Mouse (Mus musculus): ENCODE data around the gene Sema4b.
A peak's percentile ranks its signal among the peaks of the same experiment; 100 is the strongest.

The Sema4b gene

GRCm38 (mm10) chr7:80186531-80187296, at the start of gene Sema4b:
Sema4b (plus strand) TSS chr7:80186841.
- DNase-seq: peak; percentile 91 to 94

GRCm38 (mm10) chr7:80138375-80138774, 48.3 kb upstream of the Sema4b start:
- DNase-seq: no peak

DNA sequence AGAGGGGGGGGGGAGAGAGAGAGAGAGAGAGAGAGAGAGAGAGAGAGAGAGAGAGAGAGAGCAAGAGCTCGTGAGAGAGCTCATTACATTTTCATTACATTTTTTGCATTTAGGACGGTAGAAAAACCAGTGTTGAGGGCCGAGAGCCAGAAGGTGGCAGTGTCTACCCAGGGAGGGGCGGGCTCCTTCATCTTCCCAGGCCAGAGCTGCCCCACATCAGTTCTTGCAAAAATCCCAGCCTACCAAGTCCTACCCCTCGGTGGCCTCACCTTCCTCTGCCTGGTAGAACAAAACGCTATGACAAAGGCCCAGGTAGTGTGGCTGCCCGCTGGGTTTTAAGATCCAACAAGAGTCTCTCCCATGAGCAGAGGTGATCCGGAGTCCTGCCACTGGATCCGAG, 45.8 kb upstream of the Sema4b start:
- peak; percentile 85 to 87 for DNase-seq

DNA sequence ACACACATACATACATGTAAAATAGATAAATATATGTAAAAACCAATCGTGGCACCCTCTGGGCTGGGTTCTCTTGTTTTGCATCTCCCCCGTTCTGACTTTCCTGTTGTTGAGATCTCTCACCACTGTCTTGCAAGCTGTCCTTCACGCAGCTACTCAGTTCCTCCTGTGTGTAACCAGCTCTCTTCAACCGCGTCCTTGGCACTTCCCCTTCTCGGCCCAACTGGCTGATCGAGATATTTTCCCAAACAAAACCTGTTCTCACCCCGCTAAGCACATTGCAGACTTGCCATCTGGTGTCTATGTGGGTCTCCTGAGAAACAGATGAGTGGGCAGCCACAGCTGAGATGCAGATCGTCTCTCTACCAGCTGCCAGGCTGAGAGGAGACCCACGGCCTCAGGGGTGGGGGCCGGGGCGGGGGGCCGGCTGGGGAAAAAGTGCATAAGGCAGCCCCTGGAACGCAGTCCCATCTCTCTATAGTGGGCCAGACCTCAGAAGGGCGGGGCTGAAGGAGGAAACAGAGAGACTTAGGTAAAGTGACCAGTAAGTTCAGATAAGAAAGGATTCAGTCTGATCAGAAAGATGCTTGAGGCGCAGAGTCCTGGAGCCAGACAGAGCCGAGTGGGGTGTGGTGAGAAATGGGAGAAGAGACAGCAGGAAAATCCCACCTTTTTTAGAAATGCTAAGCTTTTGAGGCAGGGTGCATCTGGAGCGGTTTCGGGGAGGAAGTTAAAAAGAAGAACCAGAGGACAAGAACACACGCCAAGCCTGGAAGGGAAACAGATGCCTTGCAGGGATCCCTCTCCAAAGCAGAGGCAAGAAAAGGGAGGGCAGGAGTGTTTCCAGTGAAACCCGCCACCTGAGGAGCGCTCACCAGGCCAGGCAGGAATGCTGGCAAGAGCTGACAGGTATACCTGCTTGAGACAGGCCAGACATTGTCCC, 43.0 kb upstream of the Sema4b start:
- peak in 1 of 2 experiments; percentile 40 for DNase-seq

DNA sequence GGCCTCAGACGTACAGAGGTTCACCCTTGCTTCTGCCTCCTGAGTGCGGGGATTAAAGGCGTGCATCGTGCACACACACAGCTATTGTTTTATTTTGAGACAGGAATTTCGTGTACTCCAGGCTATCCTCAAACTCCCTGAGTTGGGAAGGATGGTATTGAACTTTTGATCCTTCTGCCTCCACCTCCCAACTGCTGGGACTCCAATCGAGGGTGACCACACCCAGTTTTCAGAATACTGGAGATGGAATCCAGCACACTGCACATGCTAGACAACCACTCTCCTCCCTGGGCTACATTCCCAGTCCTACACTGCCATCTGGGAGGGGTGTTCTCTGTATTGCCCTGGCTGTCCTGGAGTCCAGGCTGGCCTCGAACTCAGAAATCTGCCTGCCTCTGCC, 41.9 kb upstream of the Sema4b start:
- no peak for DNase-seq

GRCm38 (mm10) chr7:80146077-80146476, 40.6 kb upstream of the Sema4b start:
- no peak for DNase-seq

GRCm38 (mm10) chr7:80149356-80149755, 37.3 kb upstream of the Sema4b start:
- peak; percentile 65 to 68 for DNase-seq

- DNase-seq: peak; percentile 34 to 42
Observed at GRCm38 (mm10) chr7:80152152-80152551, 34.5 kb upstream of the Sema4b start.

DNA sequence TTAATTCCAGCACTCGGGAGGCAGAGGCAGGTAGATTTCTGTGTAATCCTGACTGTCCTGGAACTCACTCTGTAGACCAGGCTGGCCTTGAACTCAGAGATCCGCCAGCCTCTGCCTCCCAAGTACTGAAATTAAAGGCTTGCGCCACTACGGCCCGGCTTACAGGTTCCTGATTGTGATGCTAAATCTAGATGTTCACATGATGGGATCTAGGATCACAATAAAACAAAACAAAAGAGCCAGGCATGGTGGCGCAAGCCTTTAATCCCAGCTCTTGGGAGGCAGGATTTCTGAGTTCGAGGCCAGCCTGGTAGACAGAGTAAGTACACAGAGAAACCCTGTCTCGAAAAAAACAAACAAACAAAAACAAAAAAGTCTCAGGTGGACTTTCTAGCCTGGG, 33.9 kb upstream of the Sema4b start:
- DNase-seq: no peak

DNA sequence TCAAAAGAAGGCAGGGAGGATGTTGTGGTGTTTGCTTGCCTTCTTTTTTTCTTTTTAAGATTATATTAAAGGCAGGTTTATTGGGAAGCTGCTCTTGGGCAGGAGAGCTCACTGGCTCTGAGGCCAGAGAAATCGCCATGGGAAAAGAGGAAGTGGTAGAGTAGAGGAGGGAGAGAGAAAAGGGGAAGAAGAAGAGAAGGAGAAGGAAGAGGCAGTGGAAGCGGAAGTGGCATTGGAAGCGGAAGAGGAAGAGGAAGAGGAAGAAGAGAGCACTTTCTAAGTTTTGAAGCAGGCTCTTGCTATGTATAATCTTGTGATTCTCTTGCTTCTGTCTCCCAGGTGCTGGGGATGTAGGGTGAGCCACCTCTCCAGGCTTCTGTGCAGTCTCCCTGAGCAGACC, 32.0 kb upstream of the Sema4b start:
- DNase-seq: no peak

DNA sequence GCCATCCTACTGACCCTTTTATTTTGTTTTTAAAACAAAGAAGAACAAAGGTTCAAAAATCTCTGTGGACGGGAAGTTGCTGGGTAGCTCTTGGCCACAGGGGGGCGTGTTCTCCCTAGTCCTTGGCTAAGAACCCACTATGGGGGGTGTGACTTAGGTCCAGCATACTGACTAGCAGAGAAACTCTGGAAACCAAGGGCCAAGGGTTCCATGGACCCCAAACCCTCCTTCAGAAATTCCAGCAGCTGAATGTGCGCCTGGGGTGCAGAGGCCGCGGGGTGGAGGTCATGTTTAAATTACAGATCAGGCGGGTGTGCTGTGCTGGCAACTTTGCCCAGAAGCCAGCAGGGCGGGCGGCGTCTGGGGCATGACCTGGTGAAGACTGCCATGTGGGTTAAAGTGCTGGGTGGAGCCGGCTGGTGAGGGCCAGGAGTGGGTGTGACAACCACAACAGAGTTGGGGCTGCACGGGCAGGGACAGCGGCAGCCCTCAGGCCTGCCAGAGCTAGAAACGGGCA, 29.9 kb upstream of the Sema4b start:
- peak; percentile 70 to 79 for DNase-seq

GRCm38 (mm10) chr7:80158496-80159268, 28.0 kb upstream of the Sema4b start:
- DNase-seq: no peak

DNA sequence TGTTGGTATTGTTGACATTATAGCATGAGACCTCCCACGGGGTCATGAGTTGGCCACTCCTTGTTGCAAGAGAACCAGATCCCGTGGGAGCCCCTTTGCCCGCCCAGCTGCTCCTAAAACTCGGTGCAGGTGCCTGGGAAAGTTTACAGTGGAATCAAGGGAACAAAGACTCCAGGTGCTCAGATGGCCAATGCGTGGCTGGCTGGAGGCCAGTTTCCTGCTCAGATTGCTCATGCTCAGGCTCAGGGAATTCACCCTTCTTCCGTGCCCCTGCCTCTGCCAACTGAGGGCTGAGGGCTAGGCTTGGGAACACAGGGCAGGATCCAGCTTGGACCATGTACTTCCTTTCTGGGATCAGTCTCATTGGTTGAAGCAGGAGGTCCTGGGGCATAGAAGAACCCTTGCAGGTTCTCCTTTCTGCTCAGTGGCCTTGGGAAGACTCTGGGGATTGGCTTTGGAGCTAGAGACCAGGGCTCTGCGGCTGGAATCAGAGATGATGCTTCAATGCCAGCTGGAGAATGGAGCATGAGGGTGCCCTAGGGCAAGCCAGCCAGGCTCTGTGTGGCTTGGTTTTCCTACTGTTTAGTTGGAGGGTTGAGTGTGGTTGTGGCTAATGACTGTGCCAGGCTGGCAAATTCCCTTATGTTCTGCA, 26.2 kb upstream of the Sema4b start:
- peak; percentile 60 to 72 for DNase-seq

DNA sequence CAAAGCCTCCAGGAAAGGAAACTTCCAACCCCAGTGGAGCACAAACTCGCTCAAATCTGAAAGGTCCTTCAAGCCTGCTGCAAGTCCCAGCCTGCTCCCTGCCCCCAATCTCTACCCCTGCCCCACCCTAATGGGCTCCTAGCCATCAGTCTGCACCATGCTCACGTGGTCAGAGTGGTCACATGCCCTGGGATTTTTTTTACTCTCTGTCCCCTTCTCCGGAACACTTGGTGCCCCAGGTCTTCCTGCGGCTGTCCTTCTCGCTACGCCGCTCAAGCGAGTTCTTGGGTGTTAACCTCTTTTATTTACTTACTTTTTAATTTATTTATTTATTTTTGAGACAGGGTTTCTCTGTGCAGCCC, 25.7 kb upstream of the Sema4b start:
- peak; percentile 65 to 81 for DNase-seq

GRCm38 (mm10) chr7:80165432-80165831, 21.2 kb upstream of the Sema4b start:
- no peak for DNase-seq

- DNase-seq: peak; percentile 73 to 84
Observed at GRCm38 (mm10) chr7:80166740-80167139, 19.9 kb upstream of the Sema4b start.

DNA sequence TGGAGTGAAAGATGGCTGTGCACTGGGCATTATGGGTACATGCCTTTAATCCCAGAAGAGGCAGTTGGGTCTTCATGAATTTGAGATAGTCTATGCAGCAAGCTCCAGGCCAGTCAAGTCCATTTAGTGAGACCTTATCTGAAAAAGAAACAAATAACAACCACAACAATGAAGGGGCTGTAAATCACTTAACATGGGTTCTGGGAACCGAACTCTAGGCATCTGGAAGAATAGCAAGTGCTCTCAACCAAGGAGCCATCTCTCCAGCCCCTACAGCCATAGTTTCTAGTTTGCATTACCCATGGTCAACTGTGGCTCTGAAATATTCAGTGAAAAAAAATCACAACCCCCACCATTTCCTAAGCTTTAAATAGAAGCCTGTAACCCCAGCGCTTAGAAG, 16.8 kb upstream of the Sema4b start:
- no peak for DNase-seq

DNA sequence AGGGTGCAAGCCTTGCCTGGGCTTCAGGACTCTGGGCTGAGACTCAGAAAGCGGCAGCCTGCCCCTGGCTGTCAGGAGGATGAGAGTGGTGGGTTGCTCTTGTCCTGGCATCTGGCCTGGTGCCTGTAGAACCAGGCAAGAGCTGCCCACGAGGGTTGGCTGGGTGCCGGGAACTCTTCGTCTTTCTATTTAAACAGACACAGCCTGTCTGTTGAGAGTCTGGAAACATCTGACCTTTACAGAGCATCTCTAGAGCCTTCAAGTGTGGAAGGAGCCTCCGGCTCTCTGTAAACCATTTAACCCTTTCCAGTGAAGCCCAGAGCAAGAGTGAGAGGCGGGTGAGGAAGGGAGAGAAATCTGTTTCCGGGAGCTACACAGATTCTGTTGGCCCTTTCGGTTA, 15.3 kb upstream of the Sema4b start:
- DNase-seq: peak; percentile 61 to 73

DNA sequence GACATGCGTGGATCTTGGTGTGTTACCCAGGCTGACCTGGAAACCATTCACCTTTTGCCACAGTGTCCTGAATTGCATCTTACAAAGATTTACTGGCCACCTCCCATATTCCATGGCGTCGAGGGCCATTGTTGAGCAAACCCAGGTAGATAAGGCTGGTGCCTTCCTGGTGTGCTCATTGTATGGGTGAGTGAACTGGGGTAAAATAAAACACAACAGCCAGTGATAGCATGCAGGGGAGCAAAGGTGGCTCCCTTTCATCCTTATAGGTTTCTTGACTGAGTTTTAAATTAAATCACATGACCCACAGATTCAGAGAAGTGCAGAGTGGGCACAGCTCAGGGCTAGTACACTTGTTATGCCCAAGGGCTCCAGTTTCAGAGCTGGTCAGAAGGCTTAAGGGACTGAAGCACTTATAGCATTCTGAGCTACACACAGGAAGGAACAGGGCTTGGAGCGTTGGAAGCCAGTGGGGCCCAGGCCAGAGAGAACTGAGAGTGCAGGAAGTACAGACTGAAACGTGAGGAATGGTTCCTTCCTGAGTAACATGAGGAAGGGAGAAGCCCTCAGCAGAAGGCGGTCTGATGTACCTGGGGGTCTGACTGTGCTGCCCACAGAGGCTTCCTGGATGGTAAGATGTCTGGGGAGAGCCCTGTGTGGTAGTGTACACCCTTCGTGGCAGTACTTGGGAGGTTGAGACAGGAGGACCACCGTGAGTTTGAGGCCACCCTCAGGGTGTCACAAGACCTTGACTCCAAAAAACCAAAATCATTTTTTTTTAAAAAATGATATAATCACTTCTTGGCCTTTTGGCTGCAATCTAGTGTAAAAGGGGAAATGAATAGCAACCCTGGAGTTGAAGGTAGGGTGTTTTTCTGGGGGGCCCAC, 14.3 kb upstream of the Sema4b start:
- no peak for DNase-seq

DNA sequence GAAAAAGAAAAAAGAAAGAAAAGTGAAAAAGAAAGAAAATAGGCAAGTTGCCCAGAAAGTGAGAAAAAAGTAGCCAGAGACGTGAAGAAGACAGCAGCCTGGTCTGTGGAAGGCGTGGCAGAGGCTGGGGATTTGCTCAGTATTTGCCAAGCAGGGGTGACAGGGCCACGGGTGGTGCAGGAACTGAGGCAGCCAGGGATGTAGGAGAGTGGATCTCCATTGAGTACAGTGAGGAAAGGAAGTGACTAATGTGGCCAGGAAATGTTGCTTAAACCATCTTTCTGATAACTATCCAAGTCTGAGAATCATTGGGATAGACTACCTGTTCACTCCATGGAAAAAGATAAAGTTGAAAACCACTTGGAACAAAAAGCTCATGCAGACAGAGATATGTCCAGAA, 10.5 kb upstream of the Sema4b start:
- DNase-seq: no peak

DNA sequence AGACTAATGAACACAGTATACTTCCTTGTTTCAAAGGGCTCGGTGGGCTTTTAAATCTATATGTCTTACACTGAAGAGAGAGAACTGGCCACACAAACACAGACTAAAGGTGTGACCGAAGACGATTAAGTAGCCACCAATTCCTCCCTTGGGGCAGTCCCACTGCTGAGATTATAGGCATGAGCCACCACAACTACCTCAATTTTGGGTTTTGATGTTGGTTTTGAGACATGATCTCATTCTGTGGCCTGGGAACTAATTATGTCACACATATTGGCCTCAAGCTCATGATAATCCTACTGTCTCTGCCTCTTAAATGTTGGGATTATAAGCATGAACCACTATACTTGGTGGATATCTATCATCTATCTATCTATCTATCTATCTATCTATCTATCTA, 9.2 kb upstream of the Sema4b start:
- DNase-seq: no peak
